Mouse (Mus musculus) adrenal gland, postnatal 4 days (tissue): ENCODE measurements around the gene Treml4. TPM values are rescaled to one million over a fixed set of nuclear protein-coding genes. Genes with fewer than 3 reads are reported as not detected.

Experiments
- DNase-seq, 2 experiments: peaks; one replicate each; pipeline ENCODE4 v3.0.0; 2021 to 2022; ENCODE audit warnings: low spot score in 2 of 2, mixed read lengths in 2 of 2
- long read RNA-seq, 2 experiments: library from polyadenylated mRNA; stranded (forward); transcript quantifications; one replicate each; pipeline ENCODE4 v2.0.0; 2021
- total RNA-seq, 2 experiments: library from RNA; stranded (reverse); gene quantifications; 2 replicates each; pipeline ENCODE4 v1.2.3; 2021

The Treml4 gene
- total RNA-seq: 1 to 10 TPM; 1.6 to 2.1 TPM
- long read RNA-seq, experiment 1, partial matches to known transcripts: 0 of 1 reads
- long read RNA-seq, experiment 1, other reads (novel, unspliced or antisense): 0 of 1 reads
- long read RNA-seq, experiment 2, partial matches to known transcripts: 0 of 1 reads
- long read RNA-seq, experiment 2, other reads (novel, unspliced or antisense): 0 of 1 reads

GRCm38 (mm10) chr17:48263741-48264362 is at the start of gene Treml4:
TSS of gene Treml4 (plus strand) at chr17:48264295.
- no peak for DNase-seq

GRCm38 (mm10) chr17:48215429-48215828 is 48.7 kb upstream of the Treml4 start:
- no peak for DNase-seq

GRCm38 (mm10) chr17:48230680-48231079 is 33.4 kb upstream of the Treml4 start:
- no peak for DNase-seq

GRCm38 (mm10) chr17:48232518-48232917 is 31.6 kb upstream of the Treml4 start, which contains the start of gene Trem1:
TSS of gene Trem1 (plus strand) at chr17:48232768.
- DNase-seq: no peak

- DNase-seq: no peak
Measured at GRCm38 (mm10) chr17:48233789-48234188, 30.3 kb upstream of the Treml4 start.

GRCm38 (mm10) chr17:48234550-48234949 is 29.5 kb upstream of the Treml4 start:
- no peak for DNase-seq

- DNase-seq: no peak
Measured at GRCm38 (mm10) chr17:48235773-48236370, 28.2 kb upstream of the Treml4 start.

GRCm38 (mm10) chr17:48237621-48238020 is 26.5 kb upstream of the Treml4 start:
- no peak for DNase-seq

GRCm38 (mm10) chr17:48247221-48247928 is 16.7 kb upstream of the Treml4 start, which contains the start of gene Trem3:
TSS of gene Trem3 (plus strand) at chr17:48247777.
- DNase-seq: no peak

- no peak for DNase-seq
Measured at GRCm38 (mm10) chr17:48249039-48249438, 15.1 kb upstream of the Treml4 start.

GRCm38 (mm10) chr17:48249501-48249900 is 14.6 kb upstream of the Treml4 start:
- no peak for DNase-seq

- DNase-seq: no peak
Measured at GRCm38 (mm10) chr17:48250631-48251030, 13.5 kb upstream of the Treml4 start.

- no peak for DNase-seq
Measured at GRCm38 (mm10) chr17:48256575-48256974, 7.5 kb upstream of the Treml4 start.

GRCm38 (mm10) chr17:48261868-48262267 is 2.2 kb upstream of the Treml4 start:
- DNase-seq: no peak

- no peak for DNase-seq
Measured at GRCm38 (mm10) chr17:48264662-48265061, 567 bp downstream of the Treml4 start.

- no peak for DNase-seq
Measured at GRCm38 (mm10) chr17:48266138-48266537, 2.0 kb downstream of the Treml4 start.

GRCm38 (mm10) chr17:48266610-48267304 is 2.7 kb downstream of the Treml4 start:
- DNase-seq: no peak

GRCm38 (mm10) chr17:48267591-48267990 is 3.5 kb downstream of the Treml4 start:
- DNase-seq: no peak

- DNase-seq: no peak
Measured at GRCm38 (mm10) chr17:48268276-48268675, 4.2 kb downstream of the Treml4 start.

GRCm38 (mm10) chr17:48269833-48270232 is 5.7 kb downstream of the Treml4 start:
- DNase-seq: no peak

- DNase-seq: no peak
Measured at GRCm38 (mm10) chr17:48272158-48272557, 8.1 kb downstream of the Treml4 start.
